Mouse (Mus musculus): ENCODE results near the gene Fam114a1. TPM values are rescaled to one million over a fixed set of nuclear protein-coding genes. Genes with fewer than 3 reads are reported as not detected.

Gene Fam114a1
- polyA plus RNA-seq, 1 experiment from 2014 or later = 21.1 TPM

DNA sequence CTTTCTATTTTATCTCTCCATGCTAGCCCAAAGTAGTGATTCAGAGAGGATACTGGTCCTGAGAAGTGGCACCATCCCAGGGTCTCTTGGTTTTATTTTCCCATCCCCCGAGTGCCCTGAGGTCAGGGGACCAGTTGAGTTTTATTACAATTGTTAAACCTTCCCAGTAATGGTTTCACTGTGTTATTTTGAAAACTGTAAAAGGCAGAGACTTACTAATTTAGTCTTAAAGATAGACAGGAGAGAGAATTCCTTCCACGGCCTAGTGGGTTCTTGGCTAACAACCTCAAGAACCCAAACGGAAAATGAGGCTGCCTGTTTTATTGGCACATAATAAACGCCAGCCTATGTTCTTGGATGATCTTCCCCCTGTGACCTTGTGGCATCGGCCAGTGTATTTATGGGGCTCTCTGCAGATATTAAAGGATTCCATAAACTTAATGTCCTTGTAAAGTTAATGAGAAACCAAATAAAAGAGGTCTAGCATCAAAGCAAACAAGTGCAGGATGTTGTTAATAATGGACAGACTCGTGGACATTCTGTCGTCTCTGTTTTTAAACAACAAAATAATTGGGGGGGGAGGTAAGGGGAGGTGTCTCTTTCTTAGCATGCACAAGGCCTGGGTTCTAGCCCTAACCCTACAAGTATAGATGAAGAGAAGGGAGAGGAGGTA, 42.2 kb downstream of the Fam114a1 start:
- H3K27me3 ChIP-seq = no peaks in the 10 kb centered on the region
- WGBS = 87% methylated on average over 7 of the region's 7 CpGs
- H3K4me2 ChIP-seq (replicated peaks) = no peak overlapping the region
- no peaks in the 10 kb centered on the region for H3K36me3 ChIP-seq
- no peaks in the 10 kb centered on the region for H3K9me3 ChIP-seq
- H3K27ac ChIP-seq (replicated peaks) = no peak overlapping the region
- H3K4me1 ChIP-seq = no peaks in the 10 kb centered on the region
- no peak overlapping the region for H3K4me3 ChIP-seq
- ATAC-seq (ENCODE audit: low FRiP score, low read depth) = no peak
- H3K9ac ChIP-seq (replicated peaks) = no peak overlapping the region

DNA sequence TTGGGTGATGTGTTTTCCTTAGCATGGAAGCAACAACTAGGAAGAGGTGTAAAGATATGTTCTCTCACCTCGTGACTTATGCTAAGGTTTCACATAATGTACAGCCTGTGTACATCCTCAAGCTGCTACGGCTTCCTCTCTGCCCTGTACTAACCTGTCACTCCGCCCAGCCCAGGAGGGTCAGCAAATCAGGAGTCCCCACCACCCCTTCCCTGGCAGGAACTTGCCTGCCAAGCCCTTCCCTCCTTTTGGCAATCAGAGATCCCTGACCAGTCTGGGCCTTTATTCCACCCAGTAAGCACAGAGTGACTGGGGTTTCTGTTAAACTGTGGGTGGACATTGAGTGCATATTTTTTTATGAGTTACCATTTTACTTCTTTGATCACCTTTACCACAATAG, 45.6 kb downstream of the Fam114a1 start:
- no peak overlapping the region for H3K4me3 ChIP-seq
- H3K9me3 ChIP-seq = no peaks in the 10 kb centered on the region
- WGBS = 92% methylated on average over 3 of the region's 3 CpGs
- H3K4me2 ChIP-seq (replicated peaks) = no peak overlapping the region
- no peak overlapping the region for H3K27ac ChIP-seq (replicated peaks)
- H3K36me3 ChIP-seq = no peaks in the 10 kb centered on the region
- H3K9ac ChIP-seq (replicated peaks) = no peak overlapping the region
- no peak for ATAC-seq (ENCODE audit: low FRiP score, low read depth)
- no peaks in the 10 kb centered on the region for H3K4me1 ChIP-seq
- no peaks in the 10 kb centered on the region for H3K27me3 ChIP-seq

DNA sequence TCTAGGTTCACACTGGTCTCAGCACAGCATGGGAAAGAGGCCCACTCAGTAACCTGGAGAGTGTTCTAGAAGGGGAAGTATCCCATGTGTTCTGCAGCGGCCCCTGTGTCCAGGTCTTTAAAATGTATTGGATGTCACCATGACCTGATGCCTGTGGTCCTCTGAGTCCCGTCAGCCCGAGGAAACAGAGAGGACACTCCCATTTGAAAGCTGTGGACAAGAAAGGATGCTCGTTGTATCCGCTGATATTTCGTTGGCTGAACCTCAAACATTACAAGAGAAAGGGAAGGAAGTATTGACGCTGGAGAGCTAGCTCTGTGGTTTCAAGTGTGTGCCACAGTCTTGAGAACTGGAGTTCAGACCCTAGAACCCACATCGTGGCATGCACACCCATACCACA, 49.2 kb downstream of the Fam114a1 start:
- no peak overlapping the region for H3K4me2 ChIP-seq (replicated peaks)
- ATAC-seq (ENCODE audit: low FRiP score, low read depth) = no peak
- H3K4me3 ChIP-seq = no peak overlapping the region
- H3K9me3 ChIP-seq = no peaks in the 10 kb centered on the region
- H3K27ac ChIP-seq (replicated peaks) = no peak overlapping the region
- no peaks in the 10 kb centered on the region for H3K36me3 ChIP-seq
- WGBS = 84% methylated on average over 8 of the region's 8 CpGs
- no peaks in the 10 kb centered on the region for H3K27me3 ChIP-seq
- H3K4me1 ChIP-seq = no peaks in the 10 kb centered on the region
- no peak overlapping the region for H3K9ac ChIP-seq (replicated peaks)

DNA sequence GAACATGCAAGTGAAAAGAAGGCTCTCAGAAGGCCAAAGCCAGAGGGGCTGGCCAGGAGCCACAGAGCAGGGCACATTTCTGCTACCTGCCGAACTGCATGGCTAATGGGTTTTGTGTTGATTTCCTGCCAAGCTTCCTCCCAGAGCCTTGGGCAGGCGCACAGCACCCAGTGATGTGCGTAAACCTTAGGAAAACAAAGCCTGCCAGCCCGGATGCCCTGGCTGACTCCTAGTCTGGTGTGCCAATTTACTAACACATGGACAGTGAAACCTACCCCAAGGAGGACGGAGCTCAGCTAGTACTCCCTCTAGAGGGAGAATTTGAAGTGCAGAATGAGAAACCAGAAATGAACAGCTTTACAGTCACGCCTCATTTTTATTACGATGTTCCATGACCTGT, 50.0 kb downstream of the Fam114a1 start:
- Histone ChIP-seq H3K4me2 (replicated peaks) (no peak overlapping the region), H3K36me3 (no peaks in the 10 kb centered on the region), H3K9me3 (no peaks in the 10 kb centered on the region), H3K4me1 (no peaks in the 10 kb centered on the region), H3K9ac (replicated peaks) (no peak overlapping the region), H3K27ac (replicated peaks) (no peak overlapping the region), H3K4me3 (no peak overlapping the region), H3K27me3 (no peaks in the 10 kb centered on the region)
- 72% methylated on average over 7 of the region's 7 CpGs for WGBS
- no peak for ATAC-seq (ENCODE audit: low FRiP score, low read depth)

DNA sequence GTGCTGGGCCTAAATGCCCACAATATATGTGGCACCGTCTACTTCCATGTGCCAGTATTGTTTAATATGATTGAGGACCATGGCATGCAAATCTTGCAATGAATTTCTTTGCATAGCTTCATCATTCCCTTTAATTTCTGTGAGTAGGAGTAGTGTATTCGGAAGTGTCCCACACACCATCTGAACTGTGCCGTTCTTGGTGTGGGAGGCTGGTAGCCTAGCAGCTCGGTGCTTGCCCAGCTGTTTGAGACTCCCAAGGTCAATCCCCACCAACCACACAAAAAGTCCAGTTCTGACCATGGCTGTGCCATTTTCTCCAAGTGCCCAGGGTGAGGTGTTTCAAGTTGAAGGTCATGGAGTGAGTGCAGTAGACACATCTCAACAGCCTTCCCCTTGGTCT, 52.1 kb downstream of the Fam114a1 start:
- no peak overlapping the region for H3K9ac ChIP-seq (replicated peaks)
- WGBS = 92% methylated on average over 4 of the region's 4 CpGs
- H3K4me3 ChIP-seq = no peak overlapping the region
- no peaks in the 10 kb centered on the region for H3K27me3 ChIP-seq
- no peaks in the 10 kb centered on the region for H3K36me3 ChIP-seq
- no peak for ATAC-seq (ENCODE audit: low FRiP score, low read depth)
- H3K4me1 ChIP-seq = no peaks in the 10 kb centered on the region
- no peaks in the 10 kb centered on the region for H3K9me3 ChIP-seq
- H3K27ac ChIP-seq (replicated peaks) = no peak overlapping the region
- no peak overlapping the region for H3K4me2 ChIP-seq (replicated peaks)

DNA sequence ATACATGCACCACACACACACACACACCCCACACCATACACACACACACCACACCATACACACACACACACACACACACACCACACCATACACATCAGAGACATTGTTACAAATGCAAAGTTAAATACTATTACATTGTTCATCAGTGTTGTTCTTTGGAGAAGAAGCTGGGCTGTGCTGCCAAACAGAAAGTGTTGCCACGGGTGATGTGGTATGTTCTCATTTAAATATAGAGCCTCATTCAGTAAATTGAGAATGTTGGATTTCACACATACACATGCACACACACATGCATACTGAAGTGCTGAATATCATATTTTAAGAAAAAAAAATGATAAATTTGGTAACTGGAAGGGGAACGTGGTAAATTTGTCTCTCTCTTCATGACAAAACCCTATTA, 54.8 kb downstream of the Fam114a1 start:
- Histone ChIP-seq H3K27ac (replicated peaks) (no peak overlapping the region), H3K36me3 (no peaks in the 10 kb centered on the region), H3K27me3 (no peaks in the 10 kb centered on the region), H3K9me3 (no peaks in the 10 kb centered on the region), H3K4me2 (replicated peaks) (no peak overlapping the region), H3K4me1 (peaks cover 7% of the 10 kb centered on the region; the same call in 1 of the 2 replicates), H3K9ac (replicated peaks) (no peak overlapping the region), H3K4me3 (no peak overlapping the region)
- 91% methylated on average over 2 of the region's 2 CpGs for WGBS
- no peak for ATAC-seq (ENCODE audit: low FRiP score, low read depth)

DNA sequence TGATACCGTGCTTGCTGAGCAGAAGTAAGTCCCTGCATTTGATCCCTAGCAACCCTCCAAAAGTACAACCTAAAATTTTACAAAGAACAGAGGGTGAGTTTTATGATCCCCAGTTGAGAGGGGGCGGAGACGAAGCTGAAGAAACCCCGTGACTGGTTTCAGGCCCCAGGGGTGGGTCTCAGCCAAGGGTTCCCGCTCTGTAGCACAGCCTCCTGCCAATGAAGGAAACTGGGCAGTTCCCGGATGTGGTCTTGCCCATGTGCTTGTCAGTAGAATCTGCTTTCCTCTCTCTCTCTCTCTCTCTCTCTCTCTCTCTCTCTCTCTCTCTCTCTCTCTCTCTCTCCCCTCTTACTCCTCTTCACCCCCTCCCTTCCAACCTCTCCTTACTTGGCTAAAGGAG, 56.0 kb downstream of the Fam114a1 start:
- no peaks in the 10 kb centered on the region for H3K36me3 ChIP-seq
- no peak overlapping the region for H3K27ac ChIP-seq (replicated peaks)
- H3K4me1 ChIP-seq = peaks cover 7% of the 10 kb centered on the region; the same call in 1 of the 2 replicates
- no peaks in the 10 kb centered on the region for H3K9me3 ChIP-seq
- no peak overlapping the region for H3K9ac ChIP-seq (replicated peaks)
- no peak for ATAC-seq (ENCODE audit: low FRiP score, low read depth)
- no peak overlapping the region for H3K4me2 ChIP-seq (replicated peaks)
- no peaks in the 10 kb centered on the region for H3K27me3 ChIP-seq
- H3K4me3 ChIP-seq = no peak overlapping the region
- 62% methylated on average over 6 of the region's 6 CpGs for WGBS

DNA sequence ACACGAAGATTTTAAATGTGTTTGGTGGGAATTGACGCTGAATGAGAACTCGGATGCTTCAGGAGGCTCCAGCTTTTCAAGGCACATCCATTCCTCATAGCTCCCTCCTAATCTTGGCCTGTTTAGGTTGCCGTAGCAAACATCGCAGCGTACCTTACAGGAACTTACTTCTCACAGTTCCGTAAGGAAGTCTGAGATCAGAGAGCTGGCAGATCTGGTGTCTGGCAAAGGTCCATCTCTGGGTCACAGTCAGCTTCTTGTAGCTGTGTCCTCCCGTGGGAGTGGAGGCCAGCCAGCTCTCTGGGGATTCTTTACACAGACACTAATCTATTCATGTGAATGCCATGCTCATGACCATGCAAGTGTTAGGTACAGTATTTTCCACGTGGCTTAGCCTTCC, 56.9 kb downstream of the Fam114a1 start:
- no peak for ATAC-seq (ENCODE audit: low FRiP score, low read depth)
- Histone ChIP-seq H3K9ac (replicated peaks) (no peak overlapping the region), H3K4me3 (no peak overlapping the region), H3K4me1 (peaks cover 7% of the 10 kb centered on the region; the same call in 1 of the 2 replicates), H3K27me3 (no peaks in the 10 kb centered on the region), H3K9me3 (no peaks in the 10 kb centered on the region), H3K36me3 (no peaks in the 10 kb centered on the region), H3K27ac (replicated peaks) (no peak overlapping the region), H3K4me2 (replicated peaks) (no peak overlapping the region)
- WGBS = 82% methylated on average over 9 of the region's 9 CpGs

DNA sequence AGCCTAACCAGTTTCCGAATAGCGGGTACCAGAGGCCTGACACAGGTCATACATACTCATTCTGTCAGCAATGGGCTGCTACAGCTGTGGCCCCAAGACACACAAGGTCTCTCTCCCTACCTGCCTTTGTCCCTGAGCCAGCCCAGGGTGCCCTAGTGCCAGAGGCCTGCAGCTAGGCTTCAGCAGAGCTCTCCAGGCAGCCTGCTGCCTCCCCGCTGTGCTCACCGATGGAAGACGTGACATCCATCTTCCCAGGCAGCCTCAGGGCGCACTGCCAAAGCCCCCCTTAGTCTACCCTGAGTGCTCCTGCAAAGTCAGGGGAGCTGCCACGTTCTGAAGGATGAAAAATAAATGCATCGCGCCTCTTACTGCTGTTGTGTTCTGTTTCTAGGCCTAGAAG, 58.1 kb downstream of the Fam114a1 start:
- Histone ChIP-seq H3K27me3 (no peaks in the 10 kb centered on the region), H3K4me2 (replicated peaks) (no peak overlapping the region), H3K27ac (replicated peaks) (0 out of 2 replicates have a peak overlapping the region, but pooled peaks have one; percentile 25), H3K36me3 (no peaks in the 10 kb centered on the region), H3K9ac (replicated peaks) (peak overlapping the region; percentile 28; the same call in 1 of the 2 replicates), H3K9me3 (no peaks in the 10 kb centered on the region), H3K4me1 (peaks cover 7% of the 10 kb centered on the region; the same call in 1 of the 2 replicates), H3K4me3 (no peak overlapping the region)
- WGBS = 52% methylated on average over 9 of the region's 9 CpGs
- ATAC-seq (ENCODE audit: low FRiP score, low read depth) = no peak

DNA sequence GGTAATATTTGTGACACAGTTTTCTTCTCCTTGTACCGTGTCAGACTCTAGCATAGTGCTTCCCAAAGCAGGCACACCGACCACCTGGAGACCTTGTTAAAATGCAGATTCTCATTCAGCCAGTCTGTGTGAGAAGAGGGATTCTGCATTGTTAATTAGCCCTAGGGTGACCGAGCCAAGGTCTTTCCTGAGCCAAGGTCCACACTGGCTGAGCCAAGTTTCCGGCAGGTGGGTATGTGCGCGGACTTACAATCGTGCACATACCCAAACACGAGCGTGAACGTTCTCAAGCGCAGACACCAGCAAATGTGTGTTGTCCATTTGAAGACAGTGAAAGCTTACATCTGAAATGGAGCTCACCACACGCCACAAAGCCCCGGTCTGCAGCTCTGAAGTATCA, 66.7 kb downstream of the Fam114a1 start:
- no peak for ATAC-seq (ENCODE audit: low FRiP score, low read depth)
- Histone ChIP-seq H3K27me3 (no peaks in the 10 kb centered on the region), H3K4me3 (no peak overlapping the region), H3K27ac (replicated peaks) (no peak overlapping the region), H3K36me3 (no peaks in the 10 kb centered on the region), H3K4me2 (replicated peaks) (no peak overlapping the region), H3K9ac (replicated peaks) (no peak overlapping the region), H3K4me1 (peaks cover 11% of the 10 kb centered on the region; the same call in 1 of the 2 replicates), H3K9me3 (no peaks in the 10 kb centered on the region)
- 77% methylated on average over 13 of the region's 13 CpGs for WGBS

DNA sequence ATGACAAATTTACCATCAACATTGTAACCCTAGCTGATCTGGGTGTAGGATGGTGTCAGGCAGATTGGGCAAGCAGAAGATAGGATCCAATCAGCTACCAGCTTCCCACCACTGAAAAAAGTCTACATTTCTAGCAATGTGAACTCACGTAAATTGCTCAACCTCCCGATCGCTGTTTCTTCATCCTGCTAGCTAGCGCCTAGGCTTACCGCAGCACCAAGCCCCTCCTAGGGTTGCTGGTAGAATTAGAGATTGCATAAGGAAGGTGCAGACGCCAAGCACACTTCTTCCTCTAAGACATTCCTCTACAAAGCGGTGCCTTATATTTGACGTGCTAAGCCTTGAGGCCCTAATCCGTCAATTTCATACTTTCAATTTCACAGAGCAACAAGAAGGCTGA, 68.4 kb downstream of the Fam114a1 start:
- Histone ChIP-seq H3K4me3 (no peak overlapping the region), H3K4me2 (replicated peaks) (no peak overlapping the region), H3K27ac (replicated peaks) (no peak overlapping the region), H3K9ac (replicated peaks) (no peak overlapping the region), H3K4me1 (peaks cover 11% of the 10 kb centered on the region; the same call in 1 of the 2 replicates), H3K27me3 (no peaks in the 10 kb centered on the region), H3K9me3 (no peaks in the 10 kb centered on the region), H3K36me3 (no peaks in the 10 kb centered on the region)
- 82% methylated on average over 9 of the region's 9 CpGs for WGBS
- ATAC-seq (ENCODE audit: low FRiP score, low read depth) = no peak

DNA sequence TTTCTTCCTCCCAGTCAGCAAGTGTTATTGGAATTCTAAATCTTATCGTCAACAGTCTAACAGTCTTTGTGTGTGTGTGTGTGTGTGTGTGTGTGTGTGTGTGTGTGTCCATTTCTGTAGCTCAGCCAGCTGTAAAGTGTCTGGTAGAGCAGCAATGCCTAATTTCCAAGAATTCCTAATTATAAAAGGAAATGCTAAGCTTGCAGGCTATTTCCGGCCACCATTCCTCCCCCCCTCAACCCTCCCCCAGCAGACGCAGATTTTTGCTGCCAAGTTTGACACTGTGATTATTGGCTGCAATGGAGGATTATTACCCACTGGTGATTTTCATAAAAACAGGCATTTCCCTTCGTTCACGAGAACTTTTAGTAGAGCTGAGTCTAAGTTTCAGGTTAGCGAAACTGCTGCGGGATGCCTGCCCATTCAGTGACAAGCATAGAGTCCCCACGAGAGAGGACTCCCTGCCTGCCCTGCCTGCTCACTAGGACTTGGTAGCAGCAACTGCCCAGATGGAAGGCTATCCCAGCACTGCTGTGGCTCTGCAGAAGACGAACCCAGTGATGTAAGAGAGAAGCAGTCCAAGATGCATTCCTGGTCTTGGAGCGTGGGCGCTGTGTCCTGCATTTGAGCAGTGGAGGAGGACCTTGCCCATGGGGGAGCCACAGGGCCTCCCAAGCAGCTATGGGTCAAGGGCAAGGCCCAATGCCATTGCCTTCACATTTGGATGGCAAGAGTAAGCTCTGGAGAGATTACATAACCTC, 69.1 kb downstream of the Fam114a1 start:
- Histone ChIP-seq H3K4me1 (peaks cover 11% of the 10 kb centered on the region; the same call in 1 of the 2 replicates), H3K4me2 (replicated peaks) (no peak overlapping the region), H3K27me3 (no peaks in the 10 kb centered on the region), H3K27ac (replicated peaks) (no peak overlapping the region), H3K9me3 (no peaks in the 10 kb centered on the region), H3K4me3 (no peak overlapping the region), H3K9ac (replicated peaks) (no peak overlapping the region), H3K36me3 (no peaks in the 10 kb centered on the region)
- no peak for ATAC-seq (ENCODE audit: low FRiP score, low read depth)
- 82% methylated on average over 11 of the region's 11 CpGs for WGBS
